Mouse (Mus musculus): ENCODE measurements around the gene Camk2n2.

The Camk2n2 gene

GRCm38 (mm10) chr16:20610501-20611356 is 10.4 kb downstream of the Camk2n2 start:
- peak; percentile 93 for DNase-seq

GRCm38 (mm10) chr16:20604705-20605104 is 16.4 kb downstream of the Camk2n2 start:
- peak; percentile 44 for DNase-seq

- no peak for DNase-seq
These were observed 20.6 kb downstream of the Camk2n2 start for GRCm38 (mm10) chr16:20600511-20600910.

- DNase-seq, result no peak
These were observed 24.2 kb downstream of the Camk2n2 start for GRCm38 (mm10) chr16:20596687-20597441.

- no peak for DNase-seq
These were observed 25.4 kb downstream of the Camk2n2 start for GRCm38 (mm10) chr16:20595737-20596136.

- peak; percentile 58 for DNase-seq
These were observed 25.9 kb downstream of the Camk2n2 start for GRCm38 (mm10) chr16:20595060-20595673.

- peak; percentile 25 for DNase-seq
These were observed 29.9 kb downstream of the Camk2n2 start for GRCm38 (mm10) chr16:20591076-20591705.

- DNase-seq, result no peak
These were observed 30.4 kb downstream of the Camk2n2 start for GRCm38 (mm10) chr16:20590680-20591038.

GRCm38 (mm10) chr16:20589939-20590679 is 31.0 kb downstream of the Camk2n2 start:
- DNase-seq, result peak; percentile 69

GRCm38 (mm10) chr16:20589366-20589938 is 31.6 kb downstream of the Camk2n2 start, which contains the start of gene Vwa5b2:
Vwa5b2 (plus strand) TSS chr16:20589471.
- DNase-seq, result peak; percentile 59

Measured in retina, postnatal 1 day (tissue).